Mouse (Mus musculus) testis, adult 2 months (tissue): ENCODE results near the gene Mpped2. TPM values are rescaled to one million over a fixed set of nuclear protein-coding genes. Genes with fewer than 3 reads are reported as not detected.

Experiments used
- H3K27ac ChIP-seq: fragments of 200-500 bp; 2 replicates; pipeline ENCODE4 v1.5.1; 2012; ENCODE audit warnings: low read depth, low read length; ENCODE audit not compliant: control insufficient read depth, insufficient read depth
- H3K27me3 ChIP-seq: fragments of 200-500 bp; 2 replicates; pipeline ENCODE4 v1.6.1; 2012; ENCODE audit warnings: mild to moderate bottlenecking, low read length, moderate library complexity; ENCODE audit not compliant: control insufficient read depth, insufficient read depth
- H3K36me3 ChIP-seq: fragments of 200-500 bp; 2 replicates; pipeline ENCODE4 v1.6.1; 2012; ENCODE audit warnings: mild to moderate bottlenecking, low read length; ENCODE audit not compliant: control insufficient read depth, insufficient read depth
- H3K4me1 ChIP-seq: fragments of 200-500 bp; 2 replicates; pipeline ENCODE4 v1.6.1; 2012; ENCODE audit warnings: low read length; ENCODE audit not compliant: control insufficient read depth, insufficient read depth
- H3K4me3 ChIP-seq: fragments of 200-500 bp; 2 replicates; pipeline ENCODE4 v1.5.1; 2012; ENCODE audit warnings: low read depth, mild to moderate bottlenecking, low read length, moderate library complexity, mixed read lengths; ENCODE audit not compliant: control insufficient read depth
- CTCF ChIP-seq: fragments of 200-500 bp; IDR thresholded peaks from 2 replicates; pipeline ENCODE4 v1.5.1; 2012; ENCODE audit warnings: low read depth, mild to moderate bottlenecking, inconsistent platforms, low read length, moderate library complexity; ENCODE audit not compliant: control insufficient read depth, insufficient read depth, insufficient replicate concordance
- POLR2A ChIP-seq: fragments of 200-500 bp; IDR thresholded peaks from 2 replicates; pipeline ENCODE4 v1.6.1; 2012; ENCODE audit warnings: low read depth, mild to moderate bottlenecking, inconsistent platforms, low read length, moderate library complexity; ENCODE audit not compliant: control insufficient read depth
- polyA plus RNA-seq: library from polyadenylated mRNA; depleted of rRNA; stranded (reverse); fragments of >200 nt; gene quantifications from 2 replicates; pipeline ENCODE4 v1.2.3, GENCODE M21; 2012

Gene Mpped2
- polyA plus RNA-seq, 1 experiment = 0.88 TPM

GRCm38 (mm10) chr2:106832577-106832976 lies 139.5 kb downstream of the Mpped2 start:
- Histone ChIP-seq H3K27ac (no peak overlapping the region), H3K27me3 (no peaks in the 10 kb centered on the region), H3K36me3 (no peaks in the 10 kb centered on the region), H3K4me3 (no peak overlapping the region), H3K4me1 (no peaks in the 10 kb centered on the region)
- TF ChIP-seq POLR2A (no peak), CTCF (no peak)

- H3K4me3 ChIP-seq = no peak overlapping the region
- no peaks in the 10 kb centered on the region for H3K27me3 ChIP-seq
- TF ChIP-seq CTCF (no peak), POLR2A (no peak)
- H3K27ac ChIP-seq = no peak overlapping the region
- no peaks in the 10 kb centered on the region for H3K36me3 ChIP-seq
- no peaks in the 10 kb centered on the region for H3K4me1 ChIP-seq
Observed at GRCm38 (mm10) chr2:106833212-106833611, 140.1 kb downstream of the Mpped2 start.

- no peak overlapping the region for H3K27ac ChIP-seq
- TF ChIP-seq CTCF = no peak
- H3K36me3 ChIP-seq = no peaks in the 10 kb centered on the region
- no peaks in the 10 kb centered on the region for H3K27me3 ChIP-seq
- no peak overlapping the region for H3K4me3 ChIP-seq
- H3K4me1 ChIP-seq = no peaks in the 10 kb centered on the region
Observed at GRCm38 (mm10) chr2:106835321-106835720, 142.3 kb downstream of the Mpped2 start.

GRCm38 (mm10) chr2:106837241-106837640 lies 144.2 kb downstream of the Mpped2 start:
- Histone ChIP-seq H3K4me3 (no peak overlapping the region), H3K27me3 (no peaks in the 10 kb centered on the region), H3K4me1 (no peaks in the 10 kb centered on the region), H3K36me3 (no peaks in the 10 kb centered on the region), H3K27ac (no peak overlapping the region)
- TF ChIP-seq POLR2A (no peak), CTCF (no peak)

GRCm38 (mm10) chr2:106844147-106844546 lies 151.1 kb downstream of the Mpped2 start:
- Histone ChIP-seq H3K27ac (no peak overlapping the region), H3K4me3 (no peak overlapping the region), H3K27me3 (no peaks in the 10 kb centered on the region), H3K36me3 (no peaks in the 10 kb centered on the region), H3K4me1 (no peaks in the 10 kb centered on the region; the same call in 1 of the 2 replicates)
- TF ChIP-seq POLR2A = no peak
- TF ChIP-seq CTCF = no peak

- H3K4me3 ChIP-seq = no peak overlapping the region
Observed at GRCm38 (mm10) chr2:106844766-106845678, 152.0 kb downstream of the Mpped2 start.

GRCm38 (mm10) chr2:106846511-106846910 lies 153.4 kb downstream of the Mpped2 start:
- TF ChIP-seq CTCF (no peak), POLR2A (no peak)
- no peak overlapping the region for H3K4me3 ChIP-seq
- no peaks in the 10 kb centered on the region; the same call in 1 of the 2 replicates for H3K4me1 ChIP-seq
- H3K27me3 ChIP-seq = no peaks in the 10 kb centered on the region
- no peak overlapping the region for H3K27ac ChIP-seq
- H3K36me3 ChIP-seq = no peaks in the 10 kb centered on the region

More at GRCm38 (mm10) chr2:106844766-106845678, 152.0 kb downstream of the Mpped2 start:
- TF ChIP-seq CTCF (no peak), POLR2A (no peak)
- Histone ChIP-seq H3K4me1 (no peaks in the 10 kb centered on the region; the same call in 1 of the 2 replicates), H3K36me3 (no peaks in the 10 kb centered on the region), H3K27me3 (no peaks in the 10 kb centered on the region), H3K27ac (no peak overlapping the region)
